Mouse (Mus musculus) C2C12 (cell line): ENCODE measurements at regions not wholly inside any gene's neighbourhood (a gene's known extent, or its start where the extent isn't known, plus 50 kb on each side); places are given as distances from the start of the nearest gene placed in this dataset.

Experiments
- H3K27me3 ChIP-seq: one replicate; pipeline ENCODE4 v1.6.1; 2011; ENCODE audit not compliant: control insufficient read depth, insufficient read depth, insufficient read length
- H3K36me3 ChIP-seq: one replicate; pipeline ENCODE4 v1.6.1; 2011; ENCODE audit not compliant: control insufficient read depth, insufficient read depth
- H3K4me3 ChIP-seq: one replicate; pipeline ENCODE4 v1.5.1; 2011; ENCODE audit warnings: mild to moderate bottlenecking, control low read depth; ENCODE audit not compliant: poor library complexity, insufficient read depth, severe bottlenecking
- H3K79me2 ChIP-seq: one replicate; pipeline ENCODE4 v1.6.1; 2011; ENCODE audit not compliant: control insufficient read depth, insufficient read depth
- H3K79me3 ChIP-seq: one replicate; pipeline ENCODE4 v1.6.1; 2011; ENCODE audit warnings: low read depth, control low read depth
- H3ac ChIP-seq: one replicate; pipeline ENCODE3; 2011; ENCODE audit warnings: low read depth; ENCODE audit not compliant: control insufficient read depth, insufficient read length
- CEBPB ChIP-seq: IDR thresholded peaks from one replicate; pipeline ENCODE4 v1.6.1; 2011; ENCODE audit warnings: low read depth, mild to moderate bottlenecking, control low read depth, moderate library complexity
- CTCF ChIP-seq: IDR thresholded peaks from one replicate; pipeline ENCODE4 v1.5.1; 2011; ENCODE audit not compliant: control insufficient read depth, insufficient read depth, insufficient read length
- FOSL1 ChIP-seq: IDR thresholded peaks from one replicate; pipeline ENCODE4 v1.8.0; 2011; ENCODE audit warnings: mild to moderate bottlenecking, low read length; ENCODE audit not compliant: poor library complexity, insufficient read depth, severe bottlenecking
- MAX ChIP-seq: IDR thresholded peaks from one replicate; pipeline ENCODE4 v1.6.1; 2011; ENCODE audit warnings: mild to moderate bottlenecking, control low read depth
- MYOD1 ChIP-seq: IDR thresholded peaks from one replicate; pipeline ENCODE4 v1.6.1; 2011; ENCODE audit warnings: low read depth; ENCODE audit not compliant: control insufficient read depth, insufficient read length
- MYOG ChIP-seq: IDR thresholded peaks from one replicate; pipeline ENCODE4 v1.6.1; 2011; ENCODE audit not compliant: control insufficient read depth, insufficient read length; ENCODE audit errors: extremely low read depth
- USF1 ChIP-seq: IDR thresholded peaks from one replicate; pipeline ENCODE4 v1.6.1; 2011; ENCODE audit warnings: low read depth, mild to moderate bottlenecking, control low read depth, moderate library complexity

GRCm38 (mm10) chr2:78655156-78655855, 212.6 kb upstream of the Ube2e3 start:
- TF ChIP-seq USF1 (no peak), CEBPB (no peak), MYOG (no peak), MAX (no peak), CTCF (no peak), MYOD1 (no peak), FOSL1 (no peak)
- H3K79me3 ChIP-seq = no peaks in the 10 kb centered on the region
- no peak overlapping the region for H3K4me3 ChIP-seq
- no peak overlapping the region for H3ac ChIP-seq
- H3K79me2 ChIP-seq = no peaks in the 10 kb centered on the region
- no peaks in the 10 kb centered on the region for H3K36me3 ChIP-seq
- no peaks in the 10 kb centered on the region for H3K27me3 ChIP-seq

DNA sequence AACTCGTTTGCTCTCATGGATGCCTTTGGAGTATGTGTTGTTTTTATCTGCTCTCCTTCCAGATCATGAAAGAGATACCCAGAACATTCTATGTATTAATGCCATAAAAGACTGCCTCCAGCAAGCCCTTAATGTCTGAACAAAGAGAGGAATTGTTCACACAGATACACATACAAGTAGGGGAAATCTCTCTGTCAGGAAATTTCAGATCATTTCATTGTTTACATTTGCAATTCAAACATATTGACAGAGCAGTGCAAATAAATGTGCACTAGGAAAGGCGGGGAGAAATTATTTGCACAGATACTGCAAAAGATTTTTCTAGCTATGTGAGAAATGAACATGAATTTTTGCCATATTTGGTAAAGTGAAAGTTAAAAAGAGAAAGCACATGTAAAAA, 216.4 kb upstream of the Ube2e3 start:
- Histone ChIP-seq H3K27me3 (no peaks in the 10 kb centered on the region), H3K79me3 (no peaks in the 10 kb centered on the region), H3K4me3 (no peak overlapping the region), H3K79me2 (no peaks in the 10 kb centered on the region), H3K36me3 (no peaks in the 10 kb centered on the region), H3ac (no peak overlapping the region)
- TF ChIP-seq CTCF (no peak), MYOD1 (no peak), USF1 (no peak), MAX (no peak), MYOG (no peak), CEBPB (no peak), FOSL1 (no peak)

DNA sequence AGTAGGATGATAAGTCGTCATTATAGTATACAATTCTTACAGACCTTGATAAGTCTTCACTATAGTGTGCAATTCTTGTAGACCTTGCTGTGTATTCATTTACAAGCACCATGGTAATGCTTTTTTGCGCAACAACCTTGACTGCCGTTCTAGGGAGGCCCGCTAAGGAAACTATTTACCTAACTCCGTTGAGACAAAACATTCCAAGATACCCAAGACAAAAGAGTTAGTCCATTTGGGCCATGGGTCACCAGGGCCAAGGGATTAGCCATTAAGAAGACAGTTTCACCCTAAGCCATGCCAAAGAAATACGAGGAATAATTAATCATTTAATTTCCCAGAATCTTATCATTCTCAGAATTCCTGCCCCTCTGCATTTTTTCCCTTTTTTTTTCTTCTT, 227.6 kb upstream of the Ube2e3 start:
- Histone ChIP-seq H3K79me3 (no peaks in the 10 kb centered on the region), H3ac (no peak overlapping the region), H3K79me2 (no peaks in the 10 kb centered on the region), H3K36me3 (no peaks in the 10 kb centered on the region), H3K4me3 (no peak overlapping the region), H3K27me3 (no peaks in the 10 kb centered on the region)
- TF ChIP-seq CTCF (no peak), CEBPB (no peak), USF1 (no peak), FOSL1 (no peak), MAX (no peak), MYOG (no peak), MYOD1 (no peak)

DNA sequence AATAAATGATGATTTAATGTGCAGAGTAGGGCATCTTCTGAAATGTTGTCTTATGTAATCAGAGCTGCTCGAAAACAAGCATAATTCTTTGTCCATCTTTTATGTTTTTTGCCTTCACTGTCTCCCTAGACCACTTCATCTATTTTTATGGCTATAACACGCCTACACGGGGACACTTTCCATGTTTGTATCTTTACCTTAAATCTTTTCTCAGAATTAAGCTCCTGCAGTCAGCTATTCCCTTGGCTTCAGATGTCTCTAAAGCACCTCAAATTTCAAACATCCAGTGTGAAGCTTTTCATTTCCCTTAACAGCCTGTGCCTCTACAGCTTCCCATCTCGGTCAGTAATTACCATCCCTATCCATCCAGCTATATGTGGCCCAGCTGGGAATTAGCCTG, 242.7 kb upstream of the Ube2e3 start:
- H3K79me2 ChIP-seq = no peaks in the 10 kb centered on the region
- H3K27me3 ChIP-seq = no peaks in the 10 kb centered on the region
- H3K36me3 ChIP-seq = no peaks in the 10 kb centered on the region
- no peak overlapping the region for H3ac ChIP-seq
- TF ChIP-seq FOSL1 (no peak), CTCF (no peak), MYOG (no peak), CEBPB (no peak), USF1 (no peak), MAX (no peak)
- H3K79me3 ChIP-seq = no peaks in the 10 kb centered on the region
- H3K4me3 ChIP-seq = no peak overlapping the region

DNA sequence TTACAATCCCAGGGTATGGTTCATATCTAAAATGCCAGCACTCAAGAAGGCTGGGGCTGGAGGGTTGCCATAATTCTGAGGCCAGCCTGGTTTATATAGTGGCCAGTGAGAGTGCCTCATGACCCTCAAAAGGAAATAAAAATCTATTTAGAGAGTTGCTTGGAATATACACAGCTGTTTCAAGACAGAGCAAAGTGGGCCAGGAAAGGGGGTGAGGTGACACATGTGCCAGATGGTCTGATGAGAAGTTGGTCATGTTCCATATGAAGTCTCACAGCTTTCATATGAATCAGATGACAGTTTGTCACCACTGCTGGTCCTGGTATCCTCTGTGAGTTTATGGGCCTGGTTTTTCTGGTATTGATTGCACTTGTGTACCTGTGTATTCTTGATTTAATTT, 261.5 kb upstream of the Ube2e3 start:
- Histone ChIP-seq H3ac (no peak overlapping the region), H3K79me2 (no peaks in the 10 kb centered on the region), H3K27me3 (no peaks in the 10 kb centered on the region), H3K36me3 (no peaks in the 10 kb centered on the region), H3K79me3 (no peaks in the 10 kb centered on the region), H3K4me3 (no peak overlapping the region)
- TF ChIP-seq CEBPB (no peak), MAX (no peak), FOSL1 (no peak), MYOD1 (no peak), USF1 (no peak)

GRCm38 (mm10) chr2:78600753-78601152, 267.2 kb upstream of the Ube2e3 start:
- no peak for TF ChIP-seq MAX
- no peak for TF ChIP-seq USF1
- TF ChIP-seq FOSL1 = no peak
- no peak for TF ChIP-seq CTCF
- no peak for TF ChIP-seq MYOD1
- TF ChIP-seq CEBPB = no peak
- no peak for TF ChIP-seq MYOG
- Histone ChIP-seq H3K27me3 (no peaks in the 10 kb centered on the region), H3K4me3 (no peak overlapping the region), H3K36me3 (no peaks in the 10 kb centered on the region), H3K79me2 (no peaks in the 10 kb centered on the region), H3ac (no peak overlapping the region), H3K79me3 (no peaks in the 10 kb centered on the region)
